Mouse (Mus musculus) midbrain, embryonic 10.5 days (tissue): Measurements from ENCODE around the gene Pth2r. TPM values are rescaled to one million over a fixed set of nuclear protein-coding genes. Genes with fewer than 3 reads are reported as not detected.

Experiments
- DNase-seq: peaks from one replicate; pipeline ENCODE4 v3.0.0-alpha.2; 2017; ENCODE audit warnings: low spot score
- H3K27ac ChIP-seq: fragments of 300-500 bp; sonication (generic); replicated peaks from 2 replicates; pipeline ENCODE4 v1.5.1; 2016; ENCODE audit warnings: mild to moderate bottlenecking
- H3K27me3 ChIP-seq: fragments of 300-500 bp; sonication (generic); 2 replicates; pipeline ENCODE4 v1.6.1; 2016; ENCODE audit warnings: low read depth, mild to moderate bottlenecking; ENCODE audit not compliant: poor library complexity, severe bottlenecking
- H3K36me3 ChIP-seq: fragments of 300-500 bp; sonication (generic); 2 replicates; pipeline ENCODE4 v1.6.1; 2016; ENCODE audit warnings: mild to moderate bottlenecking, moderate library complexity
- H3K4me1 ChIP-seq: fragments of 300-500 bp; sonication (generic); 2 replicates; pipeline ENCODE4 v1.6.1; 2016
- H3K4me3 ChIP-seq: fragments of 300-500 bp; sonication (generic); 2 replicates; pipeline ENCODE4 v1.5.1; 2016; ENCODE audit warnings: mild to moderate bottlenecking, moderate library complexity
- H3K9me3 ChIP-seq: fragments of 300-500 bp; sonication (generic); replicated peaks from 2 replicates; pipeline ENCODE4 v1.6.1; 2016; ENCODE audit warnings: mild to moderate bottlenecking
- WGBS: fragments of 180-500 bp; shearing (Covaris S2); methylation state at CpG from one replicate; pipeline ENCODE4 v1.1.7; 2016; 5-methylcytosine and 5-hydroxymethylcytosine counted together
- polyA plus RNA-seq: library from polyadenylated mRNA; unstranded; fragments of >200 nt; fragmentation: Nextera tagmentation; extraction: Ambion mirVana; gene quantifications from 2 replicates; pipeline ENCODE4 v1.2.1, GENCODE M21; 2016

Pth2r gene
- polyA plus RNA-seq: 0.10 and 0.25 TPM in 2 replicates

- Histone ChIP-seq H3K27me3 (no peaks in the 10 kb centered on the region), H3K4me1 (peaks cover 11% of the 10 kb centered on the region; the same call in 1 of the 2 replicates), H3K27ac (no peak within 1 kb of the TSS), H3K36me3 (peaks cover 19% of the 10 kb centered on the region), H3K9me3 (no peaks in the 10 kb centered on the region), H3K4me3 (no peak within 1 kb of the TSS)
- WGBS: 87% methylated on average over 6 of the region's 6 CpGs
- DNase-seq: no peak
These were observed at the start of gene Pth2r for GRCm38 (mm10) chr1:65281756-65282155. TSS of gene Pth2r (plus strand) at chr1:65282056.

- H3K27me3 ChIP-seq: no peaks in the 10 kb centered on the region
- peaks cover 48% of the 10 kb centered on the region for H3K36me3 ChIP-seq
- H3K4me1 ChIP-seq: no peaks in the 10 kb centered on the region
- H3K9me3 ChIP-seq: no peaks in the 10 kb centered on the region
- H3K27ac ChIP-seq: no peak overlapping the region
- no peak overlapping the region for H3K4me3 ChIP-seq
- no peak for DNase-seq
- 97% methylated on average over 3 of the region's 3 CpGs for WGBS
These were observed 44.1 kb upstream of the Pth2r start for GRCm38 (mm10) chr1:65237712-65238111.

GRCm38 (mm10) chr1:65245637-65246036 is 36.2 kb upstream of the Pth2r start:
- H3K4me1 ChIP-seq: no peaks in the 10 kb centered on the region
- no peaks in the 10 kb centered on the region for H3K9me3 ChIP-seq
- H3K27ac ChIP-seq: no peak overlapping the region
- 95% methylated on average over 1 of the region's 1 CpGs for WGBS
- no peak for DNase-seq
- H3K27me3 ChIP-seq: no peaks in the 10 kb centered on the region
- H3K4me3 ChIP-seq: no peak overlapping the region
- peaks cover 50% of the 10 kb centered on the region for H3K36me3 ChIP-seq

GRCm38 (mm10) chr1:65280461-65280860 is 1.4 kb upstream of the Pth2r start:
- Histone ChIP-seq H3K27me3 (no peaks in the 10 kb centered on the region), H3K27ac (no peak overlapping the region), H3K4me3 (no peak overlapping the region), H3K9me3 (no peaks in the 10 kb centered on the region), H3K36me3 (peaks cover 24% of the 10 kb centered on the region), H3K4me1 (peaks cover 11% of the 10 kb centered on the region; the same call in 1 of the 2 replicates)
- no peak for DNase-seq
- 57% methylated on average over 3 of the region's 3 CpGs for WGBS

GRCm38 (mm10) chr1:65282766-65283165 is 910 bp downstream of the Pth2r start:
- Histone ChIP-seq H3K27ac (no peak overlapping the region), H3K36me3 (0 out of 2 replicates have a peak, but pooled peaks cover 10% of the 10 kb centered on the region), H3K4me1 (peaks cover 11% of the 10 kb centered on the region; the same call in 1 of the 2 replicates), H3K9me3 (no peaks in the 10 kb centered on the region), H3K4me3 (no peak overlapping the region), H3K27me3 (no peaks in the 10 kb centered on the region)
- peak; percentile 15 for DNase-seq
- 11% methylated on average over 6 of the region's 6 CpGs for WGBS

GRCm38 (mm10) chr1:65308476-65308875 is 26.6 kb downstream of the Pth2r start:
- Histone ChIP-seq H3K36me3 (no peaks in the 10 kb centered on the region), H3K9me3 (no peaks in the 10 kb centered on the region), H3K27ac (no peak overlapping the region), H3K27me3 (peaks cover 31% of the 10 kb centered on the region), H3K4me3 (no peak overlapping the region), H3K4me1 (peaks cover 12% of the 10 kb centered on the region)
- no peak for DNase-seq
- 73% methylated on average over 3 of the region's 3 CpGs for WGBS

- H3K27ac ChIP-seq: peak overlapping the region; percentile 23; the same call in 1 of the 2 replicates
- peak; percentile 48 for DNase-seq
- no peaks in the 10 kb centered on the region for H3K36me3 ChIP-seq
- peak overlapping the region; percentile 61 for H3K4me3 ChIP-seq
- H3K4me1 ChIP-seq: peaks cover 12% of the 10 kb centered on the region
- no peaks in the 10 kb centered on the region for H3K9me3 ChIP-seq
- WGBS: 1% methylated on average over 29 of the region's 29 CpGs
- H3K27me3 ChIP-seq: peaks cover 31% of the 10 kb centered on the region
These were observed 29.5 kb downstream of the Pth2r start for GRCm38 (mm10) chr1:65311214-65311933.

GRCm38 (mm10) chr1:65312118-65312517 is 30.3 kb downstream of the Pth2r start:
- H3K4me1 ChIP-seq: peaks cover 9% of the 10 kb centered on the region
- WGBS: 18% methylated on average over 7 of the region's 7 CpGs
- peak overlapping the region; percentile 61 for H3K4me3 ChIP-seq
- no peaks in the 10 kb centered on the region for H3K9me3 ChIP-seq
- peaks cover 31% of the 10 kb centered on the region for H3K27me3 ChIP-seq
- H3K27ac ChIP-seq: no peak overlapping the region
- no peak for DNase-seq
- no peaks in the 10 kb centered on the region for H3K36me3 ChIP-seq

- Histone ChIP-seq H3K27me3 (peaks cover 31% of the 10 kb centered on the region), H3K27ac (no peak overlapping the region), H3K9me3 (no peaks in the 10 kb centered on the region), H3K4me1 (peaks cover 9% of the 10 kb centered on the region), H3K4me3 (no peak overlapping the region), H3K36me3 (no peaks in the 10 kb centered on the region)
- WGBS: 63% methylated on average over 2 of the region's 2 CpGs
- no peak for DNase-seq
These were observed 31.0 kb downstream of the Pth2r start for GRCm38 (mm10) chr1:65312896-65313295.

GRCm38 (mm10) chr1:65314054-65315021 is 32.5 kb downstream of the Pth2r start:
- no peak overlapping the region for H3K4me3 ChIP-seq
- H3K27me3 ChIP-seq: peaks cover 22% of the 10 kb centered on the region
- H3K4me1 ChIP-seq: peaks cover 9% of the 10 kb centered on the region
- H3K36me3 ChIP-seq: no peaks in the 10 kb centered on the region
- WGBS: 68% methylated on average over 13 of the region's 13 CpGs
- H3K9me3 ChIP-seq: no peaks in the 10 kb centered on the region
- H3K27ac ChIP-seq: no peak overlapping the region
- DNase-seq: no peak

- Histone ChIP-seq H3K27me3 (peaks cover 18% of the 10 kb centered on the region), H3K4me1 (peaks cover 9% of the 10 kb centered on the region), H3K36me3 (no peaks in the 10 kb centered on the region), H3K9me3 (no peaks in the 10 kb centered on the region), H3K27ac (no peak overlapping the region), H3K4me3 (no peak overlapping the region)
- no peak for DNase-seq
- 90% methylated on average over 8 of the region's 8 CpGs for WGBS
These were observed 33.2 kb downstream of the Pth2r start for GRCm38 (mm10) chr1:65315022-65315407.

- DNase-seq: no peak
- H3K36me3 ChIP-seq: no peaks in the 10 kb centered on the region
- no peaks in the 10 kb centered on the region for H3K27me3 ChIP-seq
- peaks cover 9% of the 10 kb centered on the region; the same call in 1 of the 2 replicates for H3K4me1 ChIP-seq
- H3K27ac ChIP-seq: no peak overlapping the region
- WGBS: 89% methylated on average over 5 of the region's 5 CpGs
- no peak overlapping the region for H3K4me3 ChIP-seq
- no peaks in the 10 kb centered on the region for H3K9me3 ChIP-seq
These were observed 52.2 kb downstream of the Pth2r start for GRCm38 (mm10) chr1:65334026-65334425.
